Mouse (Mus musculus) ES-Bruce4 (cell line): Measurements from ENCODE around the gene Mrc2.

Source experiments
- CTCF ChIP-seq: IDR thresholded peaks from one replicate; pipeline ENCODE4 v1.8.1; 2011; ENCODE audit warnings: low read depth, low read length
- EP300 ChIP-seq: IDR thresholded peaks from 2 replicates; pipeline ENCODE4 v1.6.1; 2011; ENCODE audit warnings: low read depth, low read length; ENCODE audit not compliant: insufficient read depth
- POLR2A ChIP-seq: IDR thresholded peaks from one replicate; pipeline ENCODE4 v1.8.1; 2011; ENCODE audit warnings: low read length; ENCODE audit not compliant: insufficient read depth

- no peak for TF ChIP-seq EP300
- TF ChIP-seq CTCF: no peak
- no peak for TF ChIP-seq POLR2A
These were observed 57.4 kb downstream of the Mrc2 start for GRCm38 (mm10) chr11:105349780-105350324.
